In genomic region chrX:101266631-101267030, GRCm38 (mm10) we compare ENCODE assay signal across 41 mouse cellular contexts. TPM values are rescaled to one million over a fixed set of nuclear protein-coding genes. Genes with fewer than 3 reads are reported as not detected.
DNase-seq lines count a peak whose midpoint lies in the region; ATAC-seq and TF ChIP-seq lines count a peak whose summit lies in the region.
"Had no signal": no experiment of that assay in that cellular context is flagged by ENCODE, and none has a peak within 500 bp of the region (broad histone marks: within the 10 kb centered on the region; RNA-seq: fewer than 3 reads in every experiment).

No protein-coding gene starts in this region.

- no peak overlapping the region for H3K27ac ChIP-seq in heart, postnatal 0 days (ENCODE audit: low read depth)
- peak overlapping the region; percentile 90 for H3K27ac ChIP-seq in spleen, adult 2 months (ENCODE audit: insufficient read depth, low read length)
- no peak overlapping the region for H3K27ac ChIP-seq in bone marrow macrophage, adult 2 months (ENCODE audit: insufficient read depth, low read depth, low read length)
- H3K27ac ChIP-seq in forebrain, embryonic 15.5 days (replicated peaks): no peak overlapping the region
- H3K27ac ChIP-seq: embryonic facial prominence, embryonic 13.5 days; forebrain, embryonic 10.5 days; heart, embryonic 15.5 days; hindbrain, embryonic 14.5 days; left cerebral cortex, adult 2 months; limb, embryonic 13.5 days; liver, embryonic 14.5 days; lung, embryonic 15.5 days; neural tube, embryonic 15.5 days; stomach, postnatal 0 days had no signal

- TF ChIP-seq CTCF in heart, postnatal 0 days (IDR thresholded peaks at IDR 0.05; ENCODE audit: low read depth): no peak
- TF ChIP-seq CTCF in spleen, adult 2 months (IDR thresholded peaks at IDR 0.05; ENCODE audit: extremely low read depth, insufficient read depth, insufficient read length, insufficient replicate concordance): no peak
- TF ChIP-seq CTCF in bone marrow macrophage, adult 2 months (IDR thresholded peaks at IDR 0.05; ENCODE audit: low read depth, low read length): no peak

- H3K4me1 ChIP-seq in heart, postnatal 0 days (ENCODE audit: control insufficient read depth, insufficient read depth): no peaks in the 10 kb centered on the region; the same call in 1 of the 2 replicates
- H3K4me1 ChIP-seq in spleen, adult 2 months (ENCODE audit: control insufficient read depth, insufficient read depth, insufficient read length): peaks cover 6% of the 10 kb centered on the region; the same call in 1 of the 2 replicates
- H3K4me1 ChIP-seq in bone marrow macrophage, adult 2 months (ENCODE audit: control insufficient read depth, insufficient read depth, low read length): peaks cover 14% of the 10 kb centered on the region
- H3K4me1 ChIP-seq in forebrain, embryonic 15.5 days: no peaks in the 10 kb centered on the region
- H3K4me1 ChIP-seq: heart, embryonic 15.5 days; lung, embryonic 15.5 days; neural tube, embryonic 15.5 days had no signal

- ATAC-seq in heart, postnatal 0 days (ENCODE audit: insufficient read depth, low read depth): no peak
- no peak for ATAC-seq in forebrain, embryonic 15.5 days (replicated peaks)
- ATAC-seq: forebrain, embryonic 16.5 days; inflammation-experienced regulatory T-cells, adult 6 months; Patski had no signal

- peak overlapping the region; percentile 47; the same call in 1 of the 2 replicates for H3K4me2 ChIP-seq in heart, postnatal 0 days (ENCODE audit: low read depth, low read length)
- no peak overlapping the region for H3K4me2 ChIP-seq in forebrain, embryonic 15.5 days (replicated peaks)
- H3K4me2 ChIP-seq: embryonic facial prominence, embryonic 13.5 days; hindbrain, embryonic 14.5 days; limb, embryonic 13.5 days; neural tube, embryonic 15.5 days had no signal

- H3K9me3 ChIP-seq in heart, postnatal 0 days (replicated peaks; ENCODE audit: control insufficient read depth, low read length): no peaks in the 10 kb centered on the region
- no peaks in the 10 kb centered on the region for H3K9me3 ChIP-seq in forebrain, embryonic 15.5 days
- H3K9me3 ChIP-seq: embryonic facial prominence, embryonic 13.5 days; forebrain, embryonic 10.5 days; heart, embryonic 15.5 days; limb, embryonic 13.5 days; lung, embryonic 15.5 days; neural tube, embryonic 15.5 days had no signal

- no peaks in the 10 kb centered on the region for H3K27me3 ChIP-seq in heart, postnatal 0 days (ENCODE audit: control insufficient read depth, insufficient read depth, low read length)
- no peaks in the 10 kb centered on the region for H3K27me3 ChIP-seq in spleen, adult 2 months (ENCODE audit: control insufficient read depth, insufficient read depth, low read length)
- H3K27me3 ChIP-seq in forebrain, embryonic 15.5 days: no peaks in the 10 kb centered on the region
- H3K27me3 ChIP-seq: heart, embryonic 15.5 days; lung, embryonic 15.5 days; neural tube, embryonic 15.5 days had no signal

- no peak overlapping the region for H3K9ac ChIP-seq in heart, postnatal 0 days (replicated peaks; ENCODE audit: low read depth, low read length)
- no peak overlapping the region for H3K9ac ChIP-seq in forebrain, embryonic 15.5 days (replicated peaks)
- H3K9ac ChIP-seq: embryonic facial prominence, embryonic 13.5 days; heart, embryonic 15.5 days; hindbrain, embryonic 14.5 days; limb, embryonic 13.5 days; liver, embryonic 14.5 days; lung, embryonic 15.5 days; neural tube, embryonic 15.5 days had no signal

- DNase-seq in heart, postnatal 0 days (ENCODE audit: low spot score): no peak
- no peak for DNase-seq in heart, adult 9 months (ENCODE audit: low spot score in 2 of 2)
- no peak for DNase-seq in spleen, adult 2 months (ENCODE audit: low read depth in 1 of 2, low spot score in 2 of 2)
- DNase-seq in spleen, adult 18-20 months: no peak
- DNase-seq in kidney, postnatal 25 days: no peak
- DNase-seq: adrenal gland, postnatal 10 days; cerebellum, adult 18-20 months; cerebellum, postnatal 10 days; kidney, adult 11 months; kidney, postnatal 14 days; midbrain, embryonic 14.5 days; retina, postnatal 1 day; right cerebral cortex, postnatal 14 days; thymus, adult 18-20 months; thymus, postnatal 4 days had no signal

- TF ChIP-seq POLR2A in spleen, adult 2 months (IDR thresholded peaks at IDR 0.05; ENCODE audit: low read depth, low read length): no peak
- TF ChIP-seq POLR2A in bone marrow macrophage, adult 2 months (IDR thresholded peaks at IDR 0.05; ENCODE audit: borderline replicate concordance, low read depth, low read length): no peak

- 89% methylated on average over 6 of the region's 6 CpGs for WGBS in heart, postnatal 0 days
- 59% methylated on average over 6 of the region's 6 CpGs for WGBS in spleen, adult 2 months
- WGBS in forebrain, embryonic 15.5 days: 94% methylated on average over 6 of the region's 6 CpGs

- no peak overlapping the region for H3K4me3 ChIP-seq in heart, postnatal 0 days (ENCODE audit: low read depth, low read length)
- peak overlapping the region; percentile 65 for H3K4me3 ChIP-seq in spleen, adult 2 months (ENCODE audit: extremely low read depth, insufficient read depth, insufficient read length)
- peak overlapping the region; percentile 66 for H3K4me3 ChIP-seq in bone marrow macrophage, adult 2 months (ENCODE audit: insufficient read depth, low read length)
- no peak overlapping the region for H3K4me3 ChIP-seq in forebrain, embryonic 15.5 days
- H3K4me3 ChIP-seq: embryonic facial prominence, embryonic 13.5 days; forebrain, embryonic 10.5 days; left cerebral cortex, adult 2 months; limb, embryonic 13.5 days; lung, embryonic 15.5 days; neural tube, embryonic 15.5 days had no signal

- no peak for TF ChIP-seq EP300 in heart, postnatal 0 days (IDR thresholded peaks at IDR 0.05; ENCODE audit: low read depth)

- H3K36me3 ChIP-seq in heart, postnatal 0 days (replicated peaks; ENCODE audit: control insufficient read depth, insufficient read depth, low read length): no peaks in the 10 kb centered on the region
- peaks cover 16% of the 10 kb centered on the region for H3K36me3 ChIP-seq in spleen, adult 2 months (ENCODE audit: control insufficient read depth, insufficient read depth, low read length)
- no peaks in the 10 kb centered on the region for H3K36me3 ChIP-seq in forebrain, embryonic 15.5 days
- H3K36me3 ChIP-seq: embryonic facial prominence, embryonic 13.5 days; forebrain, embryonic 10.5 days; heart, embryonic 15.5 days; limb, embryonic 13.5 days; lung, embryonic 15.5 days; neural tube, embryonic 15.5 days had no signal

RNA-seq across cellular contexts. Expression of gene Il2rg, which starts 1.4 kb away (rescaled TPM):
- total RNA-seq in heart, postnatal 0 days (2014; rRNA removed; ENCODE audit: low replicate concordance): 7.8 and 12.4 TPM in 2 replicates
- polyA plus RNA-seq in heart, postnatal 0 days (2015; fragmentation: Nextera tagmentation; extraction: Ambion mirVana): 17.2 and 21.9 TPM in 2 replicates
- polyA plus RNA-seq in spleen, adult 2 months (2012; rRNA removed): 171 and 180 TPM in 2 replicates
- 167 and 176 TPM in 2 replicates for polyA plus RNA-seq in bone marrow macrophage, adult 2 months (2012; ENCODE audit: insufficient read depth, insufficient read length, missing spikeins)
- 4.3 and 7.1 TPM in 2 replicates for polyA plus RNA-seq in forebrain, embryonic 15.5 days (2015; fragmentation: Nextera tagmentation; extraction: Ambion mirVana)

RNA-seq across cellular contexts. Expression of gene Gm20489, which starts 2.2 kb away (rescaled TPM):
- total RNA-seq in heart, postnatal 0 days (2014; rRNA removed; ENCODE audit: low replicate concordance): not detected in 2 replicates
- polyA plus RNA-seq in heart, postnatal 0 days (2015; fragmentation: Nextera tagmentation; extraction: Ambion mirVana): not detected in 2 replicates
- polyA plus RNA-seq in spleen, adult 2 months (2012; rRNA removed): not detected in 2 replicates
- polyA plus RNA-seq in bone marrow macrophage, adult 2 months (2012; ENCODE audit: insufficient read depth, insufficient read length, missing spikeins): 2.3 TPM in 1 of 2 replicates, not detected in the other
- polyA plus RNA-seq in forebrain, embryonic 15.5 days (2015; fragmentation: Nextera tagmentation; extraction: Ambion mirVana): not detected in 2 replicates
- total RNA-seq: adrenal gland, postnatal 10 days; common myeloid progenitor, adult 5-6 weeks; gastrocnemius, adult 8-10 months; gastrocnemius, postnatal 4 days; heart, adult 8-10 months; hematopoietic stem cell, adult 5-6 weeks; layer of hippocampus, adult 18-20 months; layer of hippocampus, postnatal 10 days; left cerebral cortex, adult 2 months; left cerebral cortex, postnatal 36 days; MEL had no signal
- polyA plus RNA-seq: brain, embryonic 14.5 days; embryonic facial prominence, embryonic 13.5 days; forebrain, embryonic 10.5 days; forebrain, embryonic 16.5 days; heart, embryonic 15.5 days; hindbrain, embryonic 14.5 days; kidney, embryonic 14.5 days; limb, embryonic 13.5 days; liver, embryonic 14.5 days; lung, embryonic 15.5 days; midbrain, embryonic 14.5 days; neural tube, embryonic 15.5 days; Patski; stomach, postnatal 0 days had no signal

RNA-seq across cellular contexts. Expression of gene Gm614, which starts 2.8 kb away (rescaled TPM):
- not detected in 2 replicates for total RNA-seq in heart, postnatal 0 days (2014; rRNA removed; ENCODE audit: low replicate concordance)
- polyA plus RNA-seq in heart, postnatal 0 days (2015; fragmentation: Nextera tagmentation; extraction: Ambion mirVana): 0.16 TPM in 1 of 2 replicates, not detected in the other
- 0.65 and 0.99 TPM in 2 replicates for polyA plus RNA-seq in spleen, adult 2 months (2012; rRNA removed)
- 2.3 TPM in 1 of 2 replicates, not detected in the other for polyA plus RNA-seq in bone marrow macrophage, adult 2 months (2012; ENCODE audit: insufficient read depth, insufficient read length, missing spikeins)
- not detected in 2 replicates for polyA plus RNA-seq in forebrain, embryonic 15.5 days (2015; fragmentation: Nextera tagmentation; extraction: Ambion mirVana)
- total RNA-seq: gastrocnemius, adult 8-10 months; heart, adult 8-10 months; hematopoietic stem cell, adult 5-6 weeks; layer of hippocampus, adult 18-20 months; layer of hippocampus, postnatal 10 days; left cerebral cortex, adult 2 months; left cerebral cortex, postnatal 36 days; MEL had no signal
- polyA plus RNA-seq: brain, embryonic 14.5 days; embryonic facial prominence, embryonic 13.5 days; forebrain, embryonic 10.5 days; forebrain, embryonic 16.5 days; heart, embryonic 15.5 days; hindbrain, embryonic 14.5 days; limb, embryonic 13.5 days; liver, embryonic 14.5 days; lung, embryonic 15.5 days; midbrain, embryonic 14.5 days; neural tube, embryonic 15.5 days; Patski; stomach, postnatal 0 days had no signal

RNA-seq across cellular contexts. Expression of gene Med12, which starts 7.2 kb away (rescaled TPM):
- 47.2 and 52.3 TPM in 2 replicates for total RNA-seq in heart, postnatal 0 days (2014; rRNA removed; ENCODE audit: low replicate concordance)
- 12.8 and 14.1 TPM in 2 replicates for polyA plus RNA-seq in heart, postnatal 0 days (2015; fragmentation: Nextera tagmentation; extraction: Ambion mirVana)
- 236 and 243 TPM in 2 replicates for polyA plus RNA-seq in spleen, adult 2 months (2012; rRNA removed)
- polyA plus RNA-seq in bone marrow macrophage, adult 2 months (2012; ENCODE audit: insufficient read depth, insufficient read length, missing spikeins): 64.7 and 73.5 TPM in 2 replicates
- 21.6 and 28.6 TPM in 2 replicates for polyA plus RNA-seq in forebrain, embryonic 15.5 days (2015; fragmentation: Nextera tagmentation; extraction: Ambion mirVana)

RNA-seq across cellular contexts. Expression of gene Foxo4, which starts 12.3 kb away (rescaled TPM):
- 24.2 and 34.3 TPM in 2 replicates for total RNA-seq in heart, postnatal 0 days (2014; rRNA removed; ENCODE audit: low replicate concordance)
- polyA plus RNA-seq in heart, postnatal 0 days (2015; fragmentation: Nextera tagmentation; extraction: Ambion mirVana): 1.6 and 1.7 TPM in 2 replicates
- polyA plus RNA-seq in spleen, adult 2 months (2012; rRNA removed): 28.9 and 29.1 TPM in 2 replicates
- 27.9 and 29.2 TPM in 2 replicates for polyA plus RNA-seq in bone marrow macrophage, adult 2 months (2012; ENCODE audit: insufficient read depth, insufficient read length, missing spikeins)
- polyA plus RNA-seq in forebrain, embryonic 15.5 days (2015; fragmentation: Nextera tagmentation; extraction: Ambion mirVana): 1.1 and 1.2 TPM in 2 replicates

Comparison
In these comparisons a context has a peak if more than half of its experiments do, and no peak if none do; other contexts are left out.
1. H3K4me3 ChIP-seq: peak in spleen, adult 2 months (single experiment) and bone marrow macrophage, adult 2 months (single experiment); none in heart, postnatal 0 days (single experiment) and forebrain, embryonic 15.5 days (single experiment).